Mouse (Mus musculus) C2C12 (cell line): ENCODE measurements around the gene Mif4gd.

Source experiments
- CTCF ChIP-seq: IDR thresholded peaks from one replicate; pipeline ENCODE4 v1.5.1; 2011; ENCODE audit not compliant: control insufficient read depth, insufficient read depth, insufficient read length
- FOSL1 ChIP-seq: IDR thresholded peaks from one replicate; pipeline ENCODE4 v1.8.0; 2011; ENCODE audit warnings: mild to moderate bottlenecking, low read length; ENCODE audit not compliant: poor library complexity, insufficient read depth, severe bottlenecking

GRCm38 (mm10) chr11:115600743-115601142 lies 12.0 kb downstream of the Mif4gd start:
- TF ChIP-seq CTCF: no peak
- TF ChIP-seq FOSL1: no peak
